Comparison of ENCODE assay signal across 26 mouse cellular contexts in the genomic region with DNA sequence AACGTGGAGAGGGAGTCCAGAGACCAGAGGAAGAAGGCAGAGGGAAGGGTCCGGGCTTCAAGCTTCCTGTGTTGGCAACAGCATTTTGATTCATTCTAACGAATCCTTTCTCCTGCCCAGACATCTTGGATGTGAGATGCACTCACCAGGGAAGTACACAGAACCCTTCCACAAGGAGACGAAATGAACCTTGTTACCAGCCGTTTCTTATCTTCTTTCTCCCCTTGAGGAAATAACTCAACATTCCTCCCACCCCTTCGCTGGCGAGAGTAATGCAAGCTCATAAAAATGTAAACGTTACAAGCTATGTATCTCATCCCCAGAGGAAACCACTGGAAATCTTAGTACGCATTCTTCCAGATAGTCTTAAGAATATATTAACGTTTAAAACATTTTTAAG. TPM values are rescaled to one million over a fixed set of nuclear protein-coding genes. Genes with fewer than 3 reads are reported as not detected.
DNase-seq lines count a peak whose midpoint lies in the region; ATAC-seq and TF ChIP-seq lines count a peak whose summit lies in the region.
"Had no signal": no experiment of that assay in that cellular context is flagged by ENCODE, and none has a peak within 500 bp of the region (broad histone marks: within the 10 kb centered on the region; RNA-seq: fewer than 3 reads in every experiment).

No protein-coding gene starts in this region.

- no peak overlapping the region for H3K4me2 ChIP-seq in embryonic facial prominence, embryonic 14.5 days (ENCODE audit: low read depth, low read length)
- no peak overlapping the region for H3K4me2 ChIP-seq in heart, embryonic 11.5 days
- H3K4me2 ChIP-seq in lung, postnatal 0 days (replicated peaks; ENCODE audit: low read depth, low read length), result no peak overlapping the region
- H3K4me2 ChIP-seq: embryonic facial prominence, embryonic 12.5 days; limb, embryonic 15.5 days; liver, embryonic 13.5 days; midbrain, embryonic 13.5 days had no signal

- H3K4me1 ChIP-seq in embryonic facial prominence, embryonic 14.5 days (ENCODE audit: control insufficient read depth, insufficient read depth, low read length), result no peaks in the 10 kb centered on the region
- 0 out of 2 replicates have a peak, but pooled peaks cover 2% of the 10 kb centered on the region for H3K4me1 ChIP-seq in embryonic facial prominence, embryonic 10.5 days
- H3K4me1 ChIP-seq in heart, embryonic 11.5 days (ENCODE audit: control insufficient read depth, insufficient read depth, low read length), result no peaks in the 10 kb centered on the region
- H3K4me1 ChIP-seq in lung, postnatal 0 days (ENCODE audit: insufficient read depth, low read depth, low read length), result no peaks in the 10 kb centered on the region
- H3K4me1 ChIP-seq: embryonic facial prominence, embryonic 12.5 days; liver, embryonic 13.5 days had no signal

- H3K4me3 ChIP-seq in embryonic facial prominence, embryonic 14.5 days (ENCODE audit: low read depth, low read length), result no peak overlapping the region
- H3K4me3 ChIP-seq in embryonic facial prominence, embryonic 10.5 days, result no peak overlapping the region
- H3K4me3 ChIP-seq in heart, embryonic 11.5 days (ENCODE audit: low read depth, low read length), result no peak overlapping the region
- H3K4me3 ChIP-seq in lung, postnatal 0 days (ENCODE audit: low read depth, low read length), result no peak overlapping the region
- H3K4me3 ChIP-seq: embryonic facial prominence, embryonic 12.5 days; layer of hippocampus, adult 2 months; limb, embryonic 15.5 days; liver, embryonic 13.5 days; midbrain, embryonic 13.5 days had no signal

- H3K27ac ChIP-seq in embryonic facial prominence, embryonic 14.5 days (replicated peaks; ENCODE audit: low read depth, low read length), result no peak overlapping the region
- H3K27ac ChIP-seq in embryonic facial prominence, embryonic 10.5 days (replicated peaks), result no peak overlapping the region
- H3K27ac ChIP-seq in heart, embryonic 11.5 days (ENCODE audit: low read depth, low read length), result no peak overlapping the region
- no peak overlapping the region for H3K27ac ChIP-seq in lung, postnatal 0 days (ENCODE audit: low read length)
- H3K27ac ChIP-seq: embryonic facial prominence, embryonic 12.5 days; limb, embryonic 15.5 days; liver, embryonic 13.5 days; midbrain, embryonic 13.5 days had no signal

- H3K27me3 ChIP-seq in embryonic facial prominence, embryonic 14.5 days (replicated peaks; ENCODE audit: control insufficient read depth, insufficient read depth, low read length), result no peaks in the 10 kb centered on the region
- H3K27me3 ChIP-seq in embryonic facial prominence, embryonic 10.5 days (replicated peaks; ENCODE audit: low read depth, poor library complexity, severe bottlenecking), result peaks cover 4% of the 10 kb centered on the region; the same call in 1 of the 2 replicates
- H3K27me3 ChIP-seq in heart, embryonic 11.5 days (ENCODE audit: control insufficient read depth, insufficient read depth, low read length), result no peaks in the 10 kb centered on the region
- no peaks in the 10 kb centered on the region for H3K27me3 ChIP-seq in lung, postnatal 0 days (replicated peaks; ENCODE audit: insufficient read depth, low read length)
- H3K27me3 ChIP-seq: CH12.LX; embryonic facial prominence, embryonic 12.5 days; limb, embryonic 15.5 days; liver, embryonic 13.5 days; midbrain, embryonic 13.5 days had no signal

- H3K9ac ChIP-seq in embryonic facial prominence, embryonic 14.5 days (ENCODE audit: low read depth, low read length), result no peak overlapping the region
- 0 out of 2 replicates have a peak overlapping the region, but pooled peaks have one; percentile 10 for H3K9ac ChIP-seq in heart, embryonic 11.5 days (ENCODE audit: low read depth, low read length)
- H3K9ac ChIP-seq in lung, postnatal 0 days (replicated peaks; ENCODE audit: low read depth), result no peak overlapping the region
- H3K9ac ChIP-seq: embryonic facial prominence, embryonic 12.5 days; limb, embryonic 15.5 days; liver, embryonic 13.5 days had no signal

- TF ChIP-seq CTCF in lung, postnatal 0 days (IDR thresholded peaks at IDR 0.05), result no peak

- WGBS in embryonic facial prominence, embryonic 14.5 days, result 33% methylated on average over 10 of the region's 10 CpGs
- WGBS in embryonic facial prominence, embryonic 10.5 days, result 69% methylated on average over 10 of the region's 10 CpGs
- WGBS in heart, embryonic 11.5 days (ENCODE audit: insufficient replicate concordance), result 32% methylated on average over 10 of the region's 10 CpGs
- 10% methylated on average over 10 of the region's 10 CpGs for WGBS in lung, postnatal 0 days

- peak; percentile 38 for DNase-seq in embryonic facial prominence, embryonic 14.5 days (ENCODE audit: low spot score)
- no peak for DNase-seq in embryonic facial prominence, embryonic 10.5 days (ENCODE audit: low spot score)
- DNase-seq in heart, postnatal 36 days, result no peak
- peak; percentile 19 for DNase-seq in lung, postnatal 0 days (ENCODE audit: low spot score)
- DNase-seq in lung, postnatal 25 days (ENCODE audit: low spot score), result no peak
- DNase-seq in testis, postnatal 14 days (ENCODE audit: low spot score), result peak; percentile 13
- no peak for DNase-seq in testis, postnatal 10 days (ENCODE audit: low spot score)
- DNase-seq: adrenal gland, postnatal 10 days; cerebellum, adult 8-10 months; cerebellum, postnatal 25 days; gastrocnemius, postnatal 10 days; heart, postnatal 14 days; kidney, adult 11 months; kidney, postnatal 36 days; liver, embryonic 13.5 days; lung, adult 18-20 months; lung, postnatal 36 days; right cerebral cortex, postnatal 4 days; thymus, postnatal 25 days had no signal

- ATAC-seq in embryonic facial prominence, embryonic 14.5 days (ENCODE audit: low read depth), result no peak
- ATAC-seq in heart, embryonic 11.5 days (replicated peaks; ENCODE audit: insufficient number of reproducible peaks, low FRiP score, low TSS enrichment), result no peak
- 0 out of 2 replicates have a peak, but pooled peaks have one; percentile 33 for ATAC-seq in lung, postnatal 0 days
- ATAC-seq: hindbrain, embryonic 16.5 days; midbrain, embryonic 13.5 days had no signal

- no peaks in the 10 kb centered on the region for H3K9me3 ChIP-seq in embryonic facial prominence, embryonic 14.5 days (ENCODE audit: control insufficient read depth, low read length)
- H3K9me3 ChIP-seq in embryonic facial prominence, embryonic 10.5 days, result no peaks in the 10 kb centered on the region
- H3K9me3 ChIP-seq in heart, embryonic 11.5 days (replicated peaks; ENCODE audit: control insufficient read depth, low read length), result no peaks in the 10 kb centered on the region
- H3K9me3 ChIP-seq in lung, postnatal 0 days (ENCODE audit: low read length), result no peaks in the 10 kb centered on the region
- H3K9me3 ChIP-seq: embryonic facial prominence, embryonic 12.5 days; limb, embryonic 15.5 days; liver, embryonic 13.5 days; midbrain, embryonic 13.5 days had no signal

- intact Hi-C loops in heart, postnatal 36 days (cut with DNase I), result no loop called here

- peak; percentile 42; the same call in 1 of the 2 replicates for TF ChIP-seq EP300 in lung, postnatal 0 days (IDR thresholded peaks at IDR 0.05)

- no peaks in the 10 kb centered on the region for H3K36me3 ChIP-seq in embryonic facial prominence, embryonic 14.5 days (ENCODE audit: control insufficient read depth, insufficient read depth, low read length)
- no peaks in the 10 kb centered on the region for H3K36me3 ChIP-seq in embryonic facial prominence, embryonic 10.5 days (replicated peaks)
- no peaks in the 10 kb centered on the region for H3K36me3 ChIP-seq in heart, embryonic 11.5 days (ENCODE audit: control insufficient read depth, insufficient read depth, low read length)
- H3K36me3 ChIP-seq in lung, postnatal 0 days (ENCODE audit: insufficient read depth, low read length), result no peaks in the 10 kb centered on the region
- H3K36me3 ChIP-seq: embryonic facial prominence, embryonic 12.5 days; limb, embryonic 15.5 days; liver, embryonic 13.5 days; midbrain, embryonic 13.5 days had no signal

RNA-seq across cellular contexts. Expression of a gene that starts 4.9 kb away (rescaled TPM):
- polyA plus RNA-seq in embryonic facial prominence, embryonic 14.5 days (2014; fragmentation: Nextera tagmentation; extraction: Ambion mirVana), result 55.1 and 61.0 TPM in 2 replicates
- 96.8 and 99.5 TPM in 2 replicates for polyA plus RNA-seq in embryonic facial prominence, embryonic 10.5 days (2016; fragmentation: Nextera tagmentation; extraction: Ambion mirVana)
- polyA plus RNA-seq in heart, embryonic 11.5 days (2014; fragmentation: Nextera tagmentation; extraction: Ambion mirVana), result 40.9 and 45.0 TPM in 2 replicates
- 10 to 100 TPM; 12.7 to 13.2 TPM for total RNA-seq in heart, postnatal 36 days (2021)
- polyA plus RNA-seq in lung, postnatal 0 days (2015; fragmentation: Nextera tagmentation; extraction: Ambion mirVana), result 27.7 and 28.0 TPM in 2 replicates

Comparison
In these comparisons a context has a peak if more than half of its experiments do, and no peak if none do; other contexts are left out.
1. DNase-seq: peak in embryonic facial prominence, embryonic 14.5 days (single experiment), lung, postnatal 0 days (single experiment) and testis, postnatal 14 days (single experiment); none in embryonic facial prominence, embryonic 10.5 days (single experiment), heart, postnatal 36 days (0 of 2), lung, postnatal 25 days (single experiment) and testis, postnatal 10 days (single experiment).